Mouse (Mus musculus): ENCODE results near the gene Cela3a. TPM values are rescaled to one million over a fixed set of nuclear protein-coding genes. Genes with fewer than 3 reads are reported as not detected.
A peak's percentile ranks its signal among the peaks of the same experiment; 100 is the strongest.

Gene Cela3a
- total and polyA plus RNA-seq, 3 experiments: not detected

- TF ChIP-seq GATA2 (IDR thresholded peaks at IDR 0.05; ENCODE audit: borderline replicate concordance, low read depth, low read length) (no peak), GATA1 (IDR thresholded peaks at IDR 0.05; ENCODE audit: borderline replicate concordance, low read length) (no peak), CTCF (IDR thresholded peaks at IDR 0.05; ENCODE audit: low read depth, low read length) (no peak), POLR2AphosphoS5 (IDR thresholded peaks at IDR 0.05; ENCODE audit: insufficient replicate concordance, low read depth, low read length) (no peak), TAL1 (conservative IDR thresholded peaks at IDR 0.05; ENCODE audit: low read depth, low read length) (no peak)
- ATAC-seq (ENCODE audit: extremely low read depth, insufficient number of reproducible peaks, low FRiP score, poor library complexity, severe bottlenecking): peak; percentile 97
- peak within 1 kb of the TSS; percentile 83 for H3K4me3 ChIP-seq (ENCODE audit: low read depth, low read length)
- DNase-seq (ENCODE audit: low spot score): peak; percentile 97
- H3K9me3 ChIP-seq (replicated peaks): no peaks in the 10 kb centered on the region
- peaks cover 34% of the 10 kb centered on the region for H3K27me3 ChIP-seq (ENCODE audit: insufficient read depth, low read length)
- H3K4me1 ChIP-seq (ENCODE audit: insufficient read depth, low read depth, low read length): peaks cover 41% of the 10 kb centered on the region
- H3K36me3 ChIP-seq (replicated peaks): peaks cover 13% of the 10 kb centered on the region
Measured at GRCm38 (mm10) chr4:137357517-137358254, 51.9 kb downstream of the Cela3a start, which contains the start of gene Cdc42. Cdc42 (minus strand) TSS chr4:137357720.

- no peak for TF ChIP-seq GATA1 (IDR thresholded peaks at IDR 0.05; ENCODE audit: borderline replicate concordance, low read length)
- TF ChIP-seq TAL1 (conservative IDR thresholded peaks at IDR 0.05; ENCODE audit: low read depth, low read length): no peak
- TF ChIP-seq CTCF (IDR thresholded peaks at IDR 0.05; ENCODE audit: low read depth, low read length): no peak
- TF ChIP-seq POLR2AphosphoS5 (IDR thresholded peaks at IDR 0.05; ENCODE audit: insufficient replicate concordance, low read depth, low read length): no peak
- TF ChIP-seq GATA2 (IDR thresholded peaks at IDR 0.05; ENCODE audit: borderline replicate concordance, low read depth, low read length): no peak
- H3K4me1 ChIP-seq (ENCODE audit: insufficient read depth, low read depth, low read length): peaks cover 44% of the 10 kb centered on the region
- no peak for ATAC-seq (ENCODE audit: extremely low read depth, insufficient number of reproducible peaks, low FRiP score, poor library complexity, severe bottlenecking)
- no peaks in the 10 kb centered on the region for H3K9me3 ChIP-seq (replicated peaks)
- H3K27me3 ChIP-seq (ENCODE audit: insufficient read depth, low read length): peaks cover 29% of the 10 kb centered on the region
- H3K4me3 ChIP-seq (ENCODE audit: low read depth, low read length): peak overlapping the region; percentile 83
- peak; percentile 65 for DNase-seq (ENCODE audit: low spot score)
- peaks cover 17% of the 10 kb centered on the region for H3K36me3 ChIP-seq (replicated peaks)
Measured at GRCm38 (mm10) chr4:137356674-137357510, 52.7 kb downstream of the Cela3a start.

Other genes starting within 250 kb of the Cela3a start
- not detected in 2 replicates for gene Wnt4, start 132.3 kb downstream of the Cela3a start, total RNA-seq (2014; fragmentation: Nextera tagmentation)
- 0.06 and 0.11 TPM in 2 replicates for gene Wnt4, start 132.3 kb downstream of the Cela3a start, total RNA-seq (2017)
- not detected in 2 replicates for gene Wnt4, start 132.3 kb downstream of the Cela3a start, polyA plus RNA-seq (2012)
- gene Cdc42, start 52.1 kb downstream of the Cela3a start, total RNA-seq (2014; fragmentation: Nextera tagmentation): 398 and 443 TPM in 2 replicates
- 557 and 569 TPM in 2 replicates for gene Cdc42, start 52.1 kb downstream of the Cela3a start, total RNA-seq (2017)
- 16.3 and 21.0 TPM in 2 replicates for gene Cdc42, start 52.1 kb downstream of the Cela3a start, polyA plus RNA-seq (2012)
- not detected in 2 replicates for gene Cela3b, start 20.7 kb upstream of the Cela3a start, total RNA-seq (2014; fragmentation: Nextera tagmentation)
- not detected in 2 replicates for gene Cela3b, start 20.7 kb upstream of the Cela3a start, total RNA-seq (2017)
- gene Cela3b, start 20.7 kb upstream of the Cela3a start, polyA plus RNA-seq (2012): not detected in 2 replicates
- gene 1700013G24Rik, start 43.5 kb upstream of the Cela3a start, total RNA-seq (2014; fragmentation: Nextera tagmentation): not detected in 2 replicates
- gene 1700013G24Rik, start 43.5 kb upstream of the Cela3a start, total RNA-seq (2017): 0.17 and 0.22 TPM in 2 replicates
- gene 1700013G24Rik, start 43.5 kb upstream of the Cela3a start, polyA plus RNA-seq (2012): not detected in 2 replicates
- not detected in 2 replicates for gene Hspg2, start 59.0 kb upstream of the Cela3a start, total RNA-seq (2014; fragmentation: Nextera tagmentation)
- under 0.01 and 0.05 TPM in 2 replicates for gene Hspg2, start 59.0 kb upstream of the Cela3a start, total RNA-seq (2017)
- gene Hspg2, start 59.0 kb upstream of the Cela3a start, polyA plus RNA-seq (2012): not detected in 2 replicates
- not detected in 2 replicates for gene Ldlrad2, start 164.8 kb upstream of the Cela3a start, total RNA-seq (2014; fragmentation: Nextera tagmentation)
- not detected in 2 replicates for gene Ldlrad2, start 164.8 kb upstream of the Cela3a start, total RNA-seq (2017)
- gene Ldlrad2, start 164.8 kb upstream of the Cela3a start, polyA plus RNA-seq (2012): not detected in 2 replicates
- gene Usp48, start 184.0 kb upstream of the Cela3a start, total RNA-seq (2014; fragmentation: Nextera tagmentation): 152 and 206 TPM in 2 replicates
- gene Usp48, start 184.0 kb upstream of the Cela3a start, total RNA-seq (2017): 126 and 137 TPM in 2 replicates
- 30.1 and 71.2 TPM in 2 replicates for gene Usp48, start 184.0 kb upstream of the Cela3a start, polyA plus RNA-seq (2012)